Mouse (Mus musculus) neural tube, embryonic 14.5 days (tissue): ENCODE data around the gene Atp2b4. TPM values are rescaled to one million over a fixed set of nuclear protein-coding genes. Genes with fewer than 3 reads are reported as not detected.

ENCODE experiments used
- ATAC-seq: fragments of 200-750 bp; cut with Nextera tagmentation; 2 replicates; pipeline ENCODE4 v1.8.0; 2017; ENCODE audit warnings: low read depth, mild to moderate bottlenecking, moderate TSS enrichment, moderate library complexity
- H3K27ac ChIP-seq: fragments of 300-500 bp; sonication (generic); 2 replicates; pipeline ENCODE4 v1.5.1; 2014; ENCODE audit warnings: low read depth, mild to moderate bottlenecking, control low read depth, low read length, moderate library complexity, mixed read lengths
- H3K27me3 ChIP-seq: fragments of 300-500 bp; sonication (generic); 2 replicates; pipeline ENCODE4 v1.6.1; 2014; ENCODE audit warnings: low read length; ENCODE audit not compliant: control insufficient read depth, insufficient read depth
- H3K36me3 ChIP-seq: fragments of 300-500 bp; sonication (generic); 2 replicates; pipeline ENCODE4 v1.6.1; 2014; ENCODE audit warnings: low read length, mixed read lengths; ENCODE audit not compliant: control insufficient read depth, insufficient read depth
- H3K4me1 ChIP-seq: fragments of 300-500 bp; sonication (generic); 2 replicates; pipeline ENCODE4 v1.6.1; 2014; ENCODE audit warnings: low read length; ENCODE audit not compliant: control insufficient read depth, insufficient read depth
- H3K4me2 ChIP-seq: fragments of 300-500 bp; sonication (generic); 2 replicates; pipeline ENCODE4 v1.6.1; 2014; ENCODE audit warnings: mild to moderate bottlenecking, low read depth, low read length, control low read depth
- H3K4me3 ChIP-seq: fragments of 300-500 bp; sonication (generic); 2 replicates; pipeline ENCODE4 v1.5.1; 2014; ENCODE audit warnings: low read depth, low read length, control low read depth, mixed read lengths
- H3K9ac ChIP-seq: fragments of 300-500 bp; sonication (generic); replicated peaks from 2 replicates; pipeline ENCODE4 v1.6.1; 2014; ENCODE audit warnings: low read depth, mild to moderate bottlenecking, control low read depth, low read length, mixed read lengths
- H3K9me3 ChIP-seq: fragments of 300-500 bp; sonication (generic); 2 replicates; pipeline ENCODE4 v1.6.1; 2016; ENCODE audit warnings: low read length; ENCODE audit not compliant: control insufficient read depth
- WGBS: fragments of 180-500 bp; shearing (Covaris S2); extraction: QIAGEN DNeasy Blood & Tissue Kit; methylation state at CpG from one replicate; pipeline ENCODE4 v1.1.7; 2014; 5-methylcytosine and 5-hydroxymethylcytosine counted together
- microRNA-seq: library from miRNA; unstranded; fragments of <30 nt; microRNA quantifications from one replicate; pipeline ENCODE4, GENCODE M21; 2016
- polyA plus RNA-seq: library from polyadenylated mRNA; unstranded; fragments of >200 nt; fragmentation: Nextera tagmentation; extraction: Ambion mirVana; gene quantifications from 2 replicates; pipeline ENCODE4 v1.2.1, GENCODE M21; 2014

Gene Atp2b4
- polyA plus RNA-seq, 1 experiment from 2014 or later = 30.3 TPM

DNA sequence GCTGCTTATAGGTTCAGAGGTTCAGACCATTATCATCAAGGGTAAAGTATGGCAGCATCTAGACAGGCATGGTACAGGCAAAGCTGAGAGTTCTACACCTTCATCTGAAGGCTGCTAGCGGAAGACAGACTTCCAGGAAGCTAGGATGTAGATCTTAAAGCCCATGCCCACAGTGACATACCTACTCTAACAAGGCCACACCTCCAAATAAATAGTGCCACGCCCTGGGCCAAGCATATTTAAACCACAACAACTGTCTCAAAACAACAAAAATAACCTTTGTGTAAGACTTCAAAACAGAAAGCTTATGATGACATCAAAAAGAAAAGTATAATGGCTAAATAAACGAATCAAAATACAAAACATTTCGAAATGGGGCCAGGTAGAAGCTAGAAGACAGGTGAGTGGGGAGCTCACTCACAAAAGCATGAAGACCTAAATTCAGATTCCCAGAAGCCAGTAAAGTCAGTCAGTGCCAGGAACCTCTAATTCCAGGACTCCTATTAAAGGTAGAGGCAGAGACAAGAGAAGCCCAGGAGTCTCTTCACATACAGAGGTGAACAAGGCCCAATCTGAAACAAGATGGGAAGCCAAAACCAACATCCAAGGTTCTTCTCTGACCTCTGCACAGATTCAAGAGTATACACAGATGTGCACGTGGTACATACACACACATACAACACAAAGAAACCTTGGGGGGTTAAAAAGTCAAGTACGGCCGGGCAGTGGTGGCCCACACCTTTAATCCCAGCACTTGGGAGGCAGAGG, 150.4 kb downstream of the Atp2b4 start:
- H3K9me3 ChIP-seq = no peaks in the 10 kb centered on the region
- WGBS = 97% methylated on average over 7 of the region's 7 CpGs
- H3K4me1 ChIP-seq = peaks cover 2% of the 10 kb centered on the region; the same call in 1 of the 2 replicates
- ATAC-seq = no peak
- H3K4me2 ChIP-seq = no peak overlapping the region
- no peak overlapping the region for H3K27ac ChIP-seq
- no peaks in the 10 kb centered on the region for H3K27me3 ChIP-seq
- H3K4me3 ChIP-seq = no peak overlapping the region
- peaks cover 9% of the 10 kb centered on the region for H3K36me3 ChIP-seq
- H3K9ac ChIP-seq = no peak overlapping the region

Small RNA genes lying within 50 kb of the gene (microRNA-seq; reads per million reads assigned to microRNA genes)
- not detected for gene Mir6903

Other genes starting within 250 kb of the Atp2b4 start
- 425 and 449 TPM in 2 replicates for gene Snrpe, start 190.8 kb downstream of the Atp2b4 start, polyA plus RNA-seq
- gene Zbed6, start 140.2 kb downstream of the Atp2b4 start, polyA plus RNA-seq = not detected in 2 replicates
- 5.9 and 6.2 TPM in 2 replicates for gene Gm38394, start 139.7 kb downstream of the Atp2b4 start, polyA plus RNA-seq
- 0.12 and 0.15 TPM in 2 replicates for gene Lax1, start 110.9 kb downstream of the Atp2b4 start, polyA plus RNA-seq
- gene Optc, start 107.0 kb upstream of the Atp2b4 start, polyA plus RNA-seq = 1.7 and 2.9 TPM in 2 replicates
- gene Prelp, start 120.4 kb upstream of the Atp2b4 start, polyA plus RNA-seq = 8.0 and 10.2 TPM in 2 replicates
- gene Fmod, start 236.2 kb upstream of the Atp2b4 start, polyA plus RNA-seq = 0.23 and 13.8 TPM in 2 replicates